Mouse (Mus musculus) CH12.LX (cell line): ENCODE measurements around the gene Saa1. TPM values are rescaled to one million over a fixed set of nuclear protein-coding genes. Genes with fewer than 3 reads are reported as not detected.

Experiments
- DNase-seq: peaks from one replicate; pipeline ENCODE4 v3.0.0-alpha.2; 2013; ENCODE audit errors: extremely low read depth
- H3K27ac ChIP-seq: 2 replicates; pipeline ENCODE4 v1.5.1; 2012; ENCODE audit warnings: low read depth, mild to moderate bottlenecking, control low read depth, moderate library complexity; ENCODE audit not compliant: insufficient read depth
- H3K27me3 ChIP-seq: replicated peaks from 2 replicates; pipeline ENCODE3; 2012; ENCODE audit warnings: inconsistent platforms
- H3K36me3 ChIP-seq, 2 experiments: replicated peaks in 1 of 2; 2 replicates each; pipeline versions ENCODE3 to v1.6.1; 2012; ENCODE audit warnings: inconsistent platforms in 1 of 2, low read length in 1 of 2, mild to moderate bottlenecking in 1 of 2, mixed read lengths in 1 of 2, moderate library complexity in 1 of 2; ENCODE audit not compliant: control insufficient read depth in 1 of 2, insufficient read depth in 1 of 2
- H3K4me1 ChIP-seq, 2 experiments: 2 replicates each; pipeline ENCODE4 v1.6.1; 2012; ENCODE audit warnings: inconsistent platforms in 1 of 2, moderate library complexity in 1 of 2; ENCODE audit not compliant: insufficient read depth in 2 of 2, control insufficient read depth in 1 of 2
- H3K4me2 ChIP-seq: 2 replicates; pipeline ENCODE4 v1.6.1; 2012; ENCODE audit warnings: low read depth, mild to moderate bottlenecking, control low read depth; ENCODE audit not compliant: poor library complexity, insufficient read depth, severe bottlenecking
- H3K4me3 ChIP-seq, 3 experiments: fragments of 150-350 bp in 1 of 3; sonication (generic) in 1 of 3; replicated peaks in 1 of 3; 2 replicates each; pipeline versions ENCODE3 to v1.5.1; 2011 to 2012; ENCODE audit warnings: low read depth in 2 of 3, low read length in 2 of 3, mild to moderate bottlenecking in 2 of 3, moderate library complexity in 2 of 3, control low read depth in 1 of 3, improper control_type of control experiment in 1 of 3, inconsistent platforms in 1 of 3, mixed read lengths in 1 of 3; ENCODE audit not compliant: poor library complexity in 1 of 3
- H3K79me2 ChIP-seq: replicated peaks from 2 replicates; pipeline ENCODE4 v1.6.1; 2012; ENCODE audit warnings: mild to moderate bottlenecking, moderate library complexity; ENCODE audit not compliant: control insufficient read depth, poor library complexity, insufficient read depth, severe bottlenecking; ENCODE audit errors: extremely low read depth
- H3K9ac ChIP-seq: 2 replicates; pipeline ENCODE4 v1.6.1; 2012; ENCODE audit warnings: low read depth, mild to moderate bottlenecking, control low read depth, moderate library complexity; ENCODE audit not compliant: insufficient read depth
- H3K9me3 ChIP-seq: replicated peaks from 2 replicates; pipeline ENCODE3; 2012; ENCODE audit warnings: low read length, inconsistent platforms, mixed read lengths
- ELF1 ChIP-seq: IDR thresholded peaks from 2 replicates; pipeline ENCODE4 v1.6.1; 2014; ENCODE audit warnings: low read depth, mild to moderate bottlenecking, inconsistent platforms, low read length, improper control_type of control experiment
- EP300 ChIP-seq: IDR thresholded peaks from 2 replicates; pipeline ENCODE4 v1.6.1; 2011; ENCODE audit warnings: low read length, improper control_type of control experiment
- KAT2A ChIP-seq: IDR thresholded peaks from 2 replicates; pipeline ENCODE4 v1.6.1; 2012; ENCODE audit warnings: low read length, improper control_type of control experiment, inconsistent platforms; ENCODE audit not compliant: insufficient replicate concordance
- MAX ChIP-seq: IDR thresholded peaks from 2 replicates; pipeline ENCODE4 v1.6.1; 2011; ENCODE audit warnings: low read length, improper control_type of control experiment
- MEF2A ChIP-seq: IDR thresholded peaks from 2 replicates; pipeline ENCODE4 v1.6.1; 2014; ENCODE audit warnings: low read depth, mild to moderate bottlenecking, inconsistent platforms, low read length, improper control_type of control experiment, borderline replicate concordance
- MXI1 ChIP-seq: IDR thresholded peaks from 2 replicates; pipeline ENCODE4 v1.6.1; 2011; ENCODE audit warnings: mild to moderate bottlenecking, low read depth, low read length, improper control_type of control experiment
- SMC3 ChIP-seq: IDR thresholded peaks from 2 replicates; pipeline ENCODE4 v1.6.1; 2011; ENCODE audit warnings: low read depth, low read length, improper control_type of control experiment
- ZNF384 ChIP-seq: IDR thresholded peaks from 2 replicates; pipeline ENCODE4 v1.6.1; 2012; ENCODE audit warnings: low read depth, low read length, improper control_type of control experiment, inconsistent platforms
- dilution Hi-C: fragments of 300-500 bp; cut with MboI; formaldehyde crosslinking; loops from 2 replicates; pipeline ENCODE4 v1.14.3; 2020; ENCODE audit warnings: low sequenced_read_pairs; ENCODE audit not compliant: extremely low pct_unique_long_range_greater_than_20kb, extremely low pct_ligation_motif_present
- in situ Hi-C: fragments of 300-500 bp; cut with MboI; formaldehyde crosslinking; loops from 3 replicates; pipeline ENCODE4 v1.14.3; 2019; ENCODE audit warnings: low sequenced_read_pairs, low pct_ligation_motif_present, low pct_unique_long_range_greater_than_20kb, mixed read lengths
- polyA plus RNA-seq: library from polyadenylated mRNA; unstranded; fragments of >175 nt; gene quantifications from 2 replicates; pipeline ENCODE4 v1.2.1, GENCODE M21; 2012; ENCODE audit warnings: low read depth; ENCODE audit not compliant: insufficient read length
- total RNA-seq, 2 experiments: library from RNA; depleted of rRNA; stranded (reverse); fragments of 300-350 nt in 1 of 2; fragments of >200 nt in 1 of 2; gene quantifications; 2 replicates each; pipeline ENCODE4 v1.2.3; 2012 to 2014

Gene Saa1
- total and polyA plus RNA-seq, 3 experiments: not detected

DNA sequence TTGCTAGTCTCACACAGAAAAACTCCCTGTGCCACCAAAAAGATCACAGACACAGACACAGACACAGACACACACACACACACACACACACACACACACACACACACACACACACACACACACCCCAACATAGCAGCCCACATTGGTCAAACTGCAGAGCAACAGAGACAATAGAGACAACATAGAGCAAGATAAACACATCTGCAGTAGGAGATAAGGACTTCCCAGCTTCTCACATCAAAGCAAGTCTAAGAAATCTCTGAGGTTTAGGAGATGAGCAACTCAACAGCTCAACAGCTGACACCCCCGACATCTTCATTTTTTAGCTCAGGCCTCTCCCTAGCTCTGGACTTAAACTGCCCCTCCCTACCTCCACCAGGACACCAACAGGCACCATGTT is 46.0 kb downstream of the Saa1 start:
- Histone ChIP-seq H3K9me3 (no peaks in the 10 kb centered on the region), H3K4me3 (no peak overlapping the region), H3K27me3 (no peaks in the 10 kb centered on the region), H3K36me3 (peaks cover 46 to 63% of the 10 kb centered on the region in 2 experiments), H3K27ac (no peak overlapping the region), H3K4me1 (peaks cover 0 to 4% of the 10 kb centered on the region in 2 experiments; a peak in 1 of 4 replicates), H3K79me2 (no peaks in the 10 kb centered on the region; the same call in 1 of the 2 replicates), H3K4me2 (no peak overlapping the region), H3K9ac (no peak overlapping the region)
- dilution Hi-C loops: no loop called here
- TF ChIP-seq MEF2A (no peak), MAX (no peak), KAT2A (no peak), MXI1 (no peak), EP300 (no peak), ZNF384 (no peak), ELF1 (no peak), SMC3 (no peak)
- DNase-seq: no peak
- in situ Hi-C loops: no loop called here

Other genes with a start within 250 kb of the Saa1 start
- 13.8 and 14.1 TPM in 2 replicates for gene Sergef, start 103.2 kb downstream of the Saa1 start, total RNA-seq (2012; rRNA removed)
- 13.0 and 16.3 TPM in 2 replicates for gene Sergef, start 103.2 kb downstream of the Saa1 start, total RNA-seq (2014; rRNA removed)
- 17.9 and 18.0 TPM in 2 replicates for gene Sergef, start 103.2 kb downstream of the Saa1 start, polyA plus RNA-seq
- 0.13 and 0.17 TPM in 2 replicates for gene Tph1, start 70.4 kb downstream of the Saa1 start, total RNA-seq (2012; rRNA removed)
- not detected in 2 replicates for gene Tph1, start 70.4 kb downstream of the Saa1 start, total RNA-seq (2014; rRNA removed)
- gene Tph1, start 70.4 kb downstream of the Saa1 start, polyA plus RNA-seq: 0.22 TPM in 1 of 2 replicates, not detected in the other
- gene Saal1, start 32.3 kb downstream of the Saa1 start, total RNA-seq (2012; rRNA removed): 15.1 and 16.6 TPM in 2 replicates
- gene Saal1, start 32.3 kb downstream of the Saa1 start, total RNA-seq (2014; rRNA removed): 14.7 and 15.2 TPM in 2 replicates
- gene Saal1, start 32.3 kb downstream of the Saa1 start, polyA plus RNA-seq: 24.5 and 27.6 TPM in 2 replicates
- gene Saa3, start 27.3 kb downstream of the Saa1 start, total RNA-seq (2012; rRNA removed): not detected in 2 replicates
- gene Saa3, start 27.3 kb downstream of the Saa1 start, total RNA-seq (2014; rRNA removed): 0.59 TPM in 1 of 2 replicates, not detected in the other
- gene Saa3, start 27.3 kb downstream of the Saa1 start, polyA plus RNA-seq: not detected in 2 replicates
- not detected in 2 replicates for gene Saa4, start 10.4 kb downstream of the Saa1 start, total RNA-seq (2012; rRNA removed)
- gene Saa4, start 10.4 kb downstream of the Saa1 start, total RNA-seq (2014; rRNA removed): not detected in 2 replicates
- gene Saa4, start 10.4 kb downstream of the Saa1 start, polyA plus RNA-seq: not detected in 2 replicates
- gene Saa2, start 8.8 kb upstream of the Saa1 start, total RNA-seq (2012; rRNA removed): not detected in 2 replicates
- gene Saa2, start 8.8 kb upstream of the Saa1 start, total RNA-seq (2014; rRNA removed): not detected in 2 replicates
- not detected in 2 replicates for gene Saa2, start 8.8 kb upstream of the Saa1 start, polyA plus RNA-seq
- 21.9 and 26.0 TPM in 2 replicates for gene Hps5, start 53.1 kb upstream of the Saa1 start, total RNA-seq (2012; rRNA removed)
- gene Hps5, start 53.1 kb upstream of the Saa1 start, total RNA-seq (2014; rRNA removed): 17.8 and 20.3 TPM in 2 replicates
- 17.2 and 20.8 TPM in 2 replicates for gene Hps5, start 53.1 kb upstream of the Saa1 start, polyA plus RNA-seq
- gene Gtf2h1, start 53.1 kb upstream of the Saa1 start, total RNA-seq (2012; rRNA removed): 79.2 and 103 TPM in 2 replicates
- gene Gtf2h1, start 53.1 kb upstream of the Saa1 start, total RNA-seq (2014; rRNA removed): 161 and 198 TPM in 2 replicates
- gene Gtf2h1, start 53.1 kb upstream of the Saa1 start, polyA plus RNA-seq: 164 and 172 TPM in 2 replicates
- 702 and 970 TPM in 2 replicates for gene Ldha, start 98.5 kb upstream of the Saa1 start, total RNA-seq (2012; rRNA removed)
- gene Ldha, start 98.5 kb upstream of the Saa1 start, total RNA-seq (2014; rRNA removed): 1,007 and 1,199 TPM in 2 replicates
- 1,412 and 1,555 TPM in 2 replicates for gene Ldha, start 98.5 kb upstream of the Saa1 start, polyA plus RNA-seq
- gene Ldhc, start 118.2 kb upstream of the Saa1 start, total RNA-seq (2012; rRNA removed): not detected in 2 replicates
- not detected in 2 replicates for gene Ldhc, start 118.2 kb upstream of the Saa1 start, total RNA-seq (2014; rRNA removed)
- gene Ldhc, start 118.2 kb upstream of the Saa1 start, polyA plus RNA-seq: not detected in 2 replicates
- gene Tsg101, start 177.0 kb upstream of the Saa1 start, total RNA-seq (2012; rRNA removed): 19.8 and 23.8 TPM in 2 replicates
- gene Tsg101, start 177.0 kb upstream of the Saa1 start, total RNA-seq (2014; rRNA removed): 46.0 and 49.9 TPM in 2 replicates
- 84.1 and 93.5 TPM in 2 replicates for gene Tsg101, start 177.0 kb upstream of the Saa1 start, polyA plus RNA-seq
- gene Uevld, start 215.5 kb upstream of the Saa1 start, total RNA-seq (2012; rRNA removed): 2.6 and 2.9 TPM in 2 replicates
- 4.6 and 5.2 TPM in 2 replicates for gene Uevld, start 215.5 kb upstream of the Saa1 start, total RNA-seq (2014; rRNA removed)
- 5.5 and 6.6 TPM in 2 replicates for gene Uevld, start 215.5 kb upstream of the Saa1 start, polyA plus RNA-seq
- not detected in 2 replicates for gene Gm9999, start 240.6 kb upstream of the Saa1 start, total RNA-seq (2012; rRNA removed)
- gene Gm9999, start 240.6 kb upstream of the Saa1 start, total RNA-seq (2014; rRNA removed): not detected in 2 replicates
- not detected in 2 replicates for gene Gm9999, start 240.6 kb upstream of the Saa1 start, polyA plus RNA-seq